Mouse (Mus musculus): ENCODE results near the gene Cd40lg.
A peak's percentile ranks its signal among the peaks of the same experiment; 100 is the strongest.

DNA sequence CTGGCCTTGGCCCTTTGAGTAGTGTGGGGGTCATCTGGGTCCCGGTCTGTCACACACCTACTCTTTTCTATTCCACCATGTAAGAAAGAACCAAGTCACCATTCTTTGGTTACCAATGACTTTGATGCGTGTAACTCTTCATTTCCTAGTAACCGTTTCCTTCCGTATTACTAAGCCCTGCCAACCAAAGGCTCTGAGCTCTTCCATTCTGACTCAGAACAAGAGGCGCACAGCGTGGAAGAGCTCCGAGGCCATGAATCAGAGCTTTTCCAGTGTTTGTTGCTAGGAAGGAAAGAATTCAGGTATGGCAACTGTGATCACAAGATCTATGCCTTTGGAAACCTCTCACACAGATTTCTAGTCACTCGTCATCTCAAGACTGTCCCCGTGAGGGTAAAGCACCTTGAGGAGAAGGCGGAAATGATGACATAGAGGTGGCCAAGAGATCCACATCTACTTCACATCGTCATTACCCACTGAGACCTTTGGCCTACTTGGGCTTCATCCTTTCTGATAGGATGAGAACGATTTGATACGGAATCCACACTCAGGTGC lies 34.6 kb upstream of the Cd40lg start:
- TF ChIP-seq CHD1 (IDR thresholded peaks at IDR 0.05; ENCODE audit: low read depth, low read length) (no peak), KAT2A (IDR thresholded peaks at IDR 0.05; ENCODE audit: insufficient replicate concordance, low read length) (no peak), POLR2A (IDR thresholded peaks at IDR 0.05; ENCODE audit: low read depth, low read length) (no peak), SIN3A (IDR thresholded peaks at IDR 0.05; ENCODE audit: low read length) (no peak), ETS1 (conservative IDR thresholded peaks at IDR 0.05; ENCODE audit: low read depth, low read length) (no peak), EP300 (IDR thresholded peaks at IDR 0.05; ENCODE audit: low read length) (peak; percentile 33; the same call in 1 of the 2 replicates)
